Mouse (Mus musculus) urinary bladder, postnatal 10 days (tissue): Measurements from ENCODE around the gene Rabepk.
"Not testable (repeated sequence)": the region's sequence is repeated elsewhere in the genome, so short reads cannot be mapped to it uniquely, and the experiment has no call there.

ENCODE experiments used
- DNase-seq: peaks from one replicate; pipeline ENCODE4 v3.0.0; 2022; ENCODE audit warnings: low spot score

The Rabepk gene

DNA sequence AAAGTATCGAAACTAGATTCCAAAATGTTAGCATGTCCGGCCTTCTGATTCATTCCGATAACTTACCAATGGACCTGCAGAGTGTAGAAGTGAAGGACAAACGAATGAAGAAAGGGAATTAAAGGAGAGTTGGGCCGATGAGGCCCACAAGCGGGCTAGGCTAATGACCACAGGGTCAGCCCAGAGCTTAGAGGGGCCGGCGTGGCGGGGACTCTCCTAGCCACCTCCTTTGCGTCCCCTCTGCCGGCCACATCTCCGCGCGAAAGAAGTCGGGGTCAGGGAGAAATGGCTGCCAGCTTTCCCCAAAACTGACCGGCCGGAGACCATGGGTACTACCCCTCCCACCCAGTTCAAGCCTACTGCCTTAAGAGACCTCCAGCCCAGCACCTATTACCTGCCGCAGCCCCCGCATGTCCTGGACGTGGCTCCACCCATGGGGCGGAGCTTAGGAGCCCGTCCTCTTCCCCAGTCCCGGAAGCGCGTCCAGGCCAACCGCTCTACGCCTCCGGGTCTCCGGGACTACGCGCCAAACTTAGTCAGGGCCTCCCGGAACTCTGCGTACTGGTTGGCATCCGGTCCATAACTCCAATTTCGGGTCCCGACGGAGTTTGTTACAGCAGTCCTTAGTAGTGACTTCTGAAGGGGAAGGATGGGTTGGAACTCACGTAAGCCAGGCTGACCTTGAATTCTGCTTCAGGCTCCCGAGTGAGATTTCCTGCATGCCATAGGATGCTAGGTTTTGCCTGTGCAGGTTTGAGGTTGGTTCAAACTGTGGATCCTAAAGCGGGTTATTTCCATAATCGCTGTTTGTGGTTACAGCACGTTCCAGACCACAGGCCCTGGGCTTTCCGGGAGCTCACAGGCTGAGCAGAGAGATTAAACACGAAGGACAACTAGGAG, at the start of gene Rabepk:
Gene Rabepk (minus strand): TSS at position 556 of the 900 bp plus-strand sequence.
- DNase-seq = peak; percentile 32

DNA sequence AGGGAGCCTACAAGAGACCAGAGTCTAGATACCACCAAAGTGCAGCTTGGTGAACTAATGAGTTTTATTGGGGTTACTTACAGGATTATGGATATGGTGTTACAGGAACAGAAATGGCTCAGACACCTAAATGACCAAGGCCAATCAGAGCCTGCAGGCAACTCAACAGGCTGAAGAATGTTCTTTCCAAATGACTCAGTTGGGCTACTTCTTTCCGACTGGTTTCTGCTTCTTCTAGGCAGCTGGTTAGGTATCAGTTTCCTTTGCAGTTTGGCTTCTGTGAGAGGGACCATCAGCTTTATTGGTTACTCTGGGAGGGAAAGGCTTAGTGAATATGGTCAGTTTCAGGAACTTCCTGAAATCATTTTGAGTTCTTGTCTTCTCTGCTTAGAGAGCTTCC, 48.0 kb upstream of the Rabepk start:
- no peak for DNase-seq

DNA sequence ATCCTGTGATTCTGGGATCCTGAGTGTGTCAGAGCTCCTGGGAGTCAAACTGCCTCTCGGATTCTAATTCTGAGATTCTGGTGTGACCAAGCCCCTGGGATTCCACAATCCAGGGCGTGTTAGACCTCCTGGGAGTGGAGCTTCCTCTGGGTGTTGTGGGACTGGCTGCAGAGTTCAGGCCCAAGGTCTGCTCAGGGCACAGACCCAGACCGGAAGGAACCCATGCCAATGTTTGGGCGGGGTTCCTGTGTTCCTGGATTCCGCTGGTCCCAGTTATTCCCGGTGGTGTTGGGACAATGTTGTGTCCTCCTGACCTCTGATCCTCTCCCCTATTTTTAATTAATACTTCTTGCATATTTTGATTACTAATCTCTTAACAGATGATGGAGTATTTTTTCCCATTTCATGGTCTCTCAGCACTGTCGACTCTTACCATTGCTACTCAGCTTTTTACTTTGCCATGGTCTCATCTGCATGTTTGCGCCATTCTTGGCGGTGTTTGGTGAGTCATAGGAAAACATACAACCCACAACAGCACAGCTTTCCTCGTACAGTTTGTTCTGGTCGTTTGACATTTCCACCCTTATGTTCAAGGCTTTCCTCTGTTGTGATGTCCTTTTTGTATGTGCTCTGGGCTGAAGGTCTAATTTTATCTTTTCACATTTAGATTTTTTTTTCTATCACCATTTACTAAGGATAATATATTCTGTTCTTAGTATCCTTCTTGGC, 43.7 kb upstream of the Rabepk start:
- no peak for DNase-seq

DNA sequence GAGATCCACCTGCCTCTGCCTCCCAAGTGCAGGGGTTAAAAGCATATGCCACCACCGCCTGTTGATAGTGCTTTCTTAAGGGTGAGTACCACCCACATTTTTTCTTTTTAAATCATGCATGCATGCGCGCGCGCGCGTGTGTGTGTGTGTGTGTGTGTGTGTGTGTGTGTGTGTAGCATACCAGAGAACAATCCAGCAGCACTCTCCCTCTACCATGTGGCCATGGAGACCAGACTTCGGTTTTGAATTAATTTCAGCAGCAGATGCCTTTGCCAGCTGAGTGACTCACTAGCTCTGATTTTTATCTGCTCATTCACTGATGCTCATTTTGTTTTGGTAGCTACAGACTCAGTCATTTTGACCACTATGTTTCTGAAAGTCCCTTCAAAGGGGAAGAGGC, 42.0 kb upstream of the Rabepk start:
- DNase-seq = no peak

DNA sequence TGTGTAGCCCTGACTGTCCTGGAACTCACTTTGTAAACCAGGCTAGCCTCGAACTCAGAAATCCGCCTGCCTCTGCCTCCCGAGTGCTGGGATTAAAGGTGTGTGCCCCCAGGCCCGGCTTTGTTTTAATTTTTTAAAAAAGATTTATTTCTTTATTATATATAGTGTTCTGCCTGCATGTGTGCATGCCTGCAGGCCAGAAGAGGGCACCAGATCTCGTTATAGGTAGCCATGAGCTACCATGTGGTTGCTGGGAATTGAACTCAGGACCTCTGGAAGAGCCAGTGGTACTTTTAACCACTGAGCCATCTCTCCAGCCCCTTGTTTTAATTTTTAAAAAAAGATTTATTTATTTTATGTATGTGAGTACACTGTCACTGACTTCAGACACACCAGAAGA, 40.4 kb upstream of the Rabepk start:
- not testable (repeated sequence) for DNase-seq

DNA sequence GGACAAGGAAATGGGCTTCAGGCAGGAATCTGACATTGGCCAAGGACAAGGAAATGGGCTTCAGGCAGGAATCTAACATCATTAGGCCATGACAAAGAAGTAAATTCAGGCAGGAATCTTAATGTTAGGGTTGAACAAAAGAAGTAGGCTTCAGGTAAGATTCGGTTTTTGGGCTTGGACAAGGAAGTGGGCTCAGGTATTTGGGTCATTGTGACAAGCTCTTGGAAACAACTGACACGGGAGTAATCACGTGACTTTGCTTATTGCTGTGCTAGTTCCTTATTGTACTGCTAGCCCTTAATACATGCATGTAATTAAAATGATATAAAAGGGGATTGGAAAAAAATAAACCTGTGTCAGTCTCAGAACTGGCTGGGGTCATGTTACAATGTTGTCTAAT, 36.0 kb upstream of the Rabepk start:
- no peak for DNase-seq

DNA sequence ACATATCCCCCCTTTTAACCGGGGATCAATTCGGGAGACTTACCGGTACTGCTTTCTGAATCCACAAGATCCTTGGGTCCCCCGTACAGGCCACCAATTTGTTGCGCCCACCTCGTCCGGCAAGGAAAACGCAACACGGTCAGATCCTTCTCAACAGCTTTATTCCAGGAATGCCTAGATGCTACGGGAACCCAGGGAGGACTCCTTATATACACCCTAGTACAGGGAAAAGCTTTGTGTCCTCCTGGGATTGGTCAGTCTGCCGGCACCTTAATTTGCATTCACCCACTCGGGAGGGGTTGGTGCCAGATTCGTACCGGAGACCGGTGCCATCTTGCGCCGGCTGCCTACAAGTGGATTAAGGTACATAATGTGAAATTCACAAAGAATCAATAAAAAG, 33.9 kb upstream of the Rabepk start:
- no peak for DNase-seq

DNA sequence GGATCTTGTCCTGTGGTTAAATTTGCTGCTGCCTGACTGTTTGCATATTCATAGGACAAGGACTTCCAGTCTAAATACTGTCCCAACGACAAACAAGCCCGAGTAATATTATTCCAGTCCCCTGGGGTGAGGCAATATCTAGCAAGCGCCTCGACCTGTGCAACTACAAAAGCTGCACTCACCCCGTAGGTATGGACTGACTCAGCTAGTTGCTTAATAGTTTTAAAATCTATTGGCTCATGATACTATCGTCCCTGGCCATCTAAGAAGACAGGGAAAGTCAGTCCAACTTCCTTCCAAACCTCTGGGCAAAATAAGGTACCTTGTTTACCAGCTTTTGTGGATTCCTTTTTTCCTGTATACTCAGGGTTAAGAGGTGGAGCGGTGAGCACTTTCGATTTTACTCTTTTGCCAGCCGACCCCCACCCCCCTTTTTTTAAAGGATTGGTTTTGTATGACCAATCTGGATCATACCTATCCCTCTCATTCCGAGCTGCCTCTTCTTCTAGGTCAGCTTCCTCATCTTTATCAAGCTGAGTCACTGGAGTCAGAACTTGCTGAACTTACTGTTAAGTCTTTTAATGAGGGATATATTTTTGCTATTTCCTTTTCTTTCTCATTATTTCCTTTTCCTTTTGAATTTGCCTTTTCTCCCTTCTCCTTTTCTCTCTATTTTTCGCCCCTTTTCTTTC, 33.2 kb upstream of the Rabepk start, which contains the start of gene Gm34653:
Gene Gm34653 (plus strand): TSS at position 242 of the 692 bp plus-strand sequence.
- not testable (repeated sequence) for DNase-seq

DNA sequence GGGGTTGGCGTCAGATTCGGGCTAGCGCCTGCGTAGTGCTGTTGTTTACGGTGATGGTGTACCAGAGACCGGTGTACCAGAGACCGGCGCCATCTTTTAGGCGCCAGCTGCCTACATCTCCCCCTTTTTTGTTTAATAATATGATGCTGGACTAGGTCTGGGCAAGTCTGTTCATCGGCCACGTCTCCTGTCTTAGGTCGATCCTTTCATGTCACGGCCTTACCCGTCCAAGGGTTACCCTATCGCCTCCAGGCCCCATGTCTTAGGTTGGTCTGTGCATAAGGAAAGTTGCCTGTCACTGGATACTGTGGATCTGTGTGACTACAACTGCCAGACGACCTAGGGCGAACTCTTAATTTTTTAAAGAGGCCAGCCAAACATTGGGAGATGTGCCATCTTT, 30.4 kb upstream of the Rabepk start:
- not testable (repeated sequence) for DNase-seq

DNA sequence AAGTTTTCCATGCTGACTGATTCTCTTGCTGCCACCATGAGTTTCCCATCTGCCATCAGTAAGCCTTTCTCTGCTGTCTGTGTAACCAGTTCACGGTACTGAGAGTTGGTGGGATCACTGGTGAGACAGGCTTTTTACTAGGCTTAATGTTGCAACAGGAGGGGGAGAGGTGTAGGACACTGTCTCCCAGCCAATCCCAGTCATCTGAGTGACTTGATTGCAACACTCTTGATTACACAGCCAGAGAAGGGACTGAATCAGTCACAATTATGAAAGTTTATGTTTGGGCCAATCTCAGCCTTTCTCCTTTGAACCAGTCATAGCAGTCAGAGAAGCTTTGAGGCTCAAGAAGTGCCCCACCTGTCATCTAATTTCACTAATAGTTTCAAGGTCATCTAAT, 28.3 kb upstream of the Rabepk start:
- no peak for DNase-seq

DNA sequence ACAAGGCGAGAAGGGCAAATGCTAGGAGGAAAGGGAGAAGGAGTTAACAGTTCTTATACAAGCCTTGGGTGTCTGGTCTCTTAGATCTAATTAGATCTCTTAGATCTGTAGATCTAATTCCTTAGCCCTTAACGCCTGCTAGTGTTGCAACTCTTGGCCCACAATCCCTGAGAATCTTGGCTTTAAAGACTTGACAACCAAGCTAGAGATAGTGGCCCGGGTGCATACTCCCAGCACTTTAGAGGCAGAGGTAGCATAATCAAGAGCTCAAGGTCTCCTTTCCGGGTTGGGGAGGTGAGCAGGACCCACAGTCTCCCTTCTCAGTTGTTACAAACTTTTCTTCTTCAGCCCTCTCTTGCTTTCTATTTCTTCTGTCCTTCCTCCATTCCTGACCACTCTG, 27.9 kb upstream of the Rabepk start:
- no peak for DNase-seq

DNA sequence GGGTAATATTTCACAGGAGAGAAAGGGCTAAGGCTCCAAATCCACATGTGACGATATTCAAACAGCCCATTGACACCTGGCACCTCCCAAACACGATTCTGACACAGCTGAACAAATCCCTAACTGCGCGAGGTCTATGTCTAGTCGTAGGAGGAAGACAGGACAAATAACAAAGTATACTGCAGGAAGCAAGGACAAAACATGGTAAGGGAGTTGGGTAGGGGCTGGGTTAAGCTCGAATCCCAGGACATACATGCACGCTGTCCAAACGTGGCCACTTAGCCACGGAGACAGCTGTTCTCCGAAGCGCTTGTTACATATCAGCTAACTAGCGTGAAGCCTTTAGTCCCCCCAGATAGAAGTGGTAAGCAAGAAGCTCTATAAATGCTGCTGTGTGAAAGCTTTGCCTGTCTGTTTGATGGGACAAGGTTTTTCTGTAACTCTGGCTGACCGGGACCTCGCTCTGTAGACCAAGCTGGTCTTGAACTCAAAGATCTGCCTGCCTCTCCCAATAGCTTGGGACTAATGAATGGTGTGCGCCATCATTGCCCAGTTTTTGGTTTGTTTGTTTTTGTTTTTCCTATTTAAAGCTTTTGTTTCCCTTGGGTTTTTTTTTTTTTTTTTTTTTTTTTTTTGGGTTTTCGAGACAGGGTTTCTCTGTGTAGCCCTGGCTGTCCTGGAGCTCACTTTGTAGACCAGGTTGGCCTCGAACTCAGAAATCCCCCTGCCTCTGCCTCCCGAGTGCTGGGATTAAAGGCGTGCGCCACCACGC, 26.9 kb upstream of the Rabepk start:
- no peak for DNase-seq

DNA sequence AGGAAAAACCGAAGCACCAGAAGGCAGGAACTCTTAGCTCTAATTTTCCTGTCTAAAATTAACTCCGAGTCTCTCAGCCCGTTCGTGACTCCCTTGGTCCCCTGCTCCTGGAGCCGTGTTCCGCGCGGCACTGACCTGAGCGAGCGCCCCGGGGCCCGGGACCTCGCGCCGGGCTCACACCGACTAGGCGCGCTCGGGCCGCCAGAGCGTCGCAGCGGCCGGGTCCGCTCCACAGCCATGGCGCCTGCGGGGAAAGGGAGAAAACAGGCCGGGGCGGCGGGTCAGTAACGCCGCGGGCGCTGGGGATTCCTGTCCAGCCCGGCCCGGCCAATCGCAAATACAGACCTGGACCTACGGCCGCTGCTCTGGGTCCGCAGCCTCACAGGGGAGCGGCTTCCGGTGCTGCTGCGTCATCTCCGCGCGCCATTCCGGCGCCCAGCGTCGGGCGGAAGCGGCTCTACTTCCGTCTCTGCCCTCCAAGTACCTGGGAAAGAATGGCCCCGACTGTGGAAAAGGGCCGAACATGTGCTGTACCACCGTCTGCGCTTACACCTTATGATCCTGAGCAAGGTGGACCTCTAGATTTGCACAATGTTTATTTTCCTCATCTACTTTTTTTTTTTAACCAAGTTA, 26.2 kb upstream of the Rabepk start, which contains the start of gene Fbxw2:
Gene Fbxw2 (minus strand): TSS at position 485 of the 633 bp plus-strand sequence.
- peak; percentile 75 for DNase-seq

DNA sequence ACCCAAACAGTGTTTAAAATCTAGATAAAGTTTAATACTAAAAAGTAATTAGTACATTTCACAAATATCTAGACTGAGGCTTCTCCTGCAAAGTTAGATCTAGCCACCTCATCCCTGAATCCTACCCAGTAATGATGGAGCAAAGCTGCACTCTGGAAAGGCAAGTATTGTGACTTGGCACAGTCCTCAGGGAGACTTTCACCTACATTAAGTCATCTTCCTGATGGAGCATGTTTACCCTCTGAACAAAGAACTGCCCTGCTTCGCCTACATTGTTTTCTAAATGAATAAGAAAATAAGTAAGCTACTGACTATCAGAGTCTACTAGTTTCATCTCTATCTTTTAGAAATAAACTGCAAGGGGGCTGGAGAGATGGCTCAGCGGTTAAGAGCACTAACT, 18.8 kb upstream of the Rabepk start:
- no peak for DNase-seq

DNA sequence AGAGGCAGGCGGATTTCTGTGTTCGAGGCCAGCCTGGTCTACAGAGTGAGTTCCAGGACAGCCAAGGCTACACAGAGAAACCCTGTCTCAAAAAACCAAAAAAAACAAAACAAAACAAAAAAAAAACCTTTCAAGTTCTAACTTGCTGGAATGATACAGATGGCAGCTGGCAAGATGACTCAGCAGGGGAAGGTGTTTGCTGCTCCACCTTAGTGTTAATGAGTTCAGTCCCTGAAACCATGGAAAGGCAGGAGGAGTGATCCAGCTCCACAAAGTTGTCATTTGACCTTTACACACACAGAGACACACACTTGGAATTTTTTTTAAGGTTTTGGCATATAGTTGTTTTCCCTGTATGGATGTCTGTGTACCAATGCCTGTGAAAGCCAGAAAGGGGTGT, 16.2 kb upstream of the Rabepk start:
- DNase-seq = not testable (repeated sequence)

DNA sequence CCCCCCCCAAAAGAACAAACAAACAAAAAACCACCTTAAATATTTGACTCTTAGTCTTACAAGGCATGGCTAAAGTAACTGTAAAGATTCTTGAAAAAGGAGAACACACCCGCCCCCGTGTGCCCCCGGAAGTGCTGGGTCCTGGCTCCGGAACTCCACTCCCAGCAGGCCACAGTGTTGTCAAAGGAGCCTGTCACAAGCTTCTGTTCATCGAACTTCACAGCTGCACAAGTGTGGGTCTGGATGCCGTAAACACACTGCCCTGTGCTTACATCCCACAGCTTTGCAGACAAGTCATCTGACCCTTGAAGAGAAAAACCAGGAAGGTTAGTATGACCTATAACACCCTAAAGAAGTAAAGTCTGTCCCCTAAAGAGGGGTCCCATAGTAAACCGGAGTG, 13.0 kb upstream of the Rabepk start:
- no peak for DNase-seq

DNA sequence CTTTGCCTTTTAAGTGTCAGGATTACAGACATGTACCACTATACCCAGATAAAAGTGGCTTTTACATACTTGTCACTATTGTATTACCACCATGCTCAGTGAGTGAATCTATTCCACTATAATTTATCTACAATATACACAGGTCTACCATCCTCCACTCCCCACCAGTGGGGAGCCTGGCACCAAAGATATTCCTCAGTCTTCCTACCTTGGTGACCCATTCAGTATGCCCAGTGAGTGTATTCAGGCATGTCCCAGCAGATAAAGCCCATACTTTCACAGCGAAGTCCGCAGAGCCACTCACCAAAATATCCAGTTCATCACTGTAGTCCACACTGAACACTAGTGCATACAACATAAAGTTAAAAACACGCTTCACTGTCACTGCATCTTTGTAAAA, 11.1 kb upstream of the Rabepk start:
- no peak for DNase-seq

DNA sequence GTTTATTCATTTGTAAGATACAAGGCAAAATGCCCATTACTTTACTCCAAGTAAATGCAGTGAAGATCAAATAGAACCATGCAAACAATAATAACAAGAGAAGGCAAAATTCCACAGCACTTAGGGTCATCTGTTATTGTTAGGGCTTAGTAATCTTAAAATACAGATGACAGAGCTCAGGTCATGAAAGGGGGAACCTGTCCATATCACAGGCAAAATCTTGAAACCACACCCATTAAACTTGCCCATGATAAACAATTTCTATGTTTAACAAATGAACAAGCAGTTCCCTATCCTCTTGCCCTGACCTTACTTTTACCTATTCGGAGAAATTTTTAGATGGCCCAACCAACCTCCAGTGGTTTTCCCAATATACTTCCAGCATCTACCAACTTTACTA, 9.9 kb upstream of the Rabepk start:
- DNase-seq = no peak

DNA sequence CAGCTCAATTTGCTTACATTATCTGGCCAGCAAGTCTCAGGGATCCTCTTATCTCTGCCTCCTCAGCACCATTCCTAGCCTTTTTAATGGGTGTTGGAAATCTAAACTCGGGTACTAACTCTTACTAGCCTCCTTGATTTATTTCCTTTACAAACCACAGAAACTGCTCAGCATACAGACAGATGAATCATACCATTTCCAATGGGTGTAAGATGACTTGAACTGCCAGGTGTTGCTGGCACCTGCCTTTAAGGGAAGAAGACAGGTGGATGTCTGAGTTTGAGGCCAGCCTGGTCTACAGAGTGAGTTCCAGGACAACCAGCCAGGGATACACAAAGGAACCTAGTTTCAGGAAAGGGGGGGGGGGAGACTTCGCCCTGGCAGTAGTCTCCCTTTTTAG, 8.3 kb upstream of the Rabepk start:
- no peak for DNase-seq

DNA sequence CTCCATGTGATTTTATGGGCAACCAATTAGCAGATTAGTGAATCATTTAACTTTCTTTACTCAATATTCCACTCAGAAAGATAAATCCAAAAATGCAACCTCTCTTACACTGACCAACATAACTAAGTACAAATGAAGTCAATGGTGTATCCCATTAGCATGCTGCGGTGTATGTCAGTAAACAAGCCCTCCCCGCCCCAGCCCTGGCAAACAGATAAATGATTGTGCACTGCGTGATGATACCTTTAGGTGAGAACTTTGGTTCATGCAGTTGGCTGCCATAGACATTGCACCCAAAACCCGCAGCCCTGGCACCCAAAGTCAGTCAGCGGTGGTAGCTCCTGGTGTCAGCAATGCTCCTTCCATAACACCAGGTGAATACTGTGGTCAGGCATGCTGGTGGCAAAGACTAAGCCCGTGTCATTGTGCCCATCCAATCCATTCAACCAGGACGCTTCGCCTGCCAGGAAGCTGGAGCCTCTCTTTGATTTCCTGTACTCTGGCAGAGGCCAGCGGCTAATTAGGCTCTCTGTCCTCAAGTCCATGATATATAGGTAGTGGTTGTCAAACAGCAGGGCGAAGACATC, 5.7 kb upstream of the Rabepk start:
- DNase-seq = no peak

DNA sequence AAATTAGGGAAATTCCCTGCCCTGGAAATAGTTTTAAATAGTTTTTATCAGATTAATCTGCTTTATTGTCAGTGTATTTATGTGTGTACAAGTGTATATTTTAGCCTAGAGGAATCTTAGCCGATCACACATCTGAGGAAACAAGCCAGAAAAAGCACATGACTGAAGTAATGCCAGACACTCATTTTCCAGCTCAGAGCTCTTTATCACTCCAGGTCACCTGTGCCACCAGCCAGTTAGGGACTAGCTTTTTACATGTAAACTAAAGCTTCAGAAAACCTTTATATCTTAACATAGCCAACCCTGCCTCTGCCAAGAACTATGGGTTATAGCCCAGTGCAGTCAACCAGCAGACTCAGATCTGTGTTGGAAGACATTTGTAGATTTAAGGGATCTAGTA, 5.1 kb upstream of the Rabepk start:
- no peak for DNase-seq
